Mouse (Mus musculus) v-Abl transformed pro-B cells (cell line): ENCODE data around the gene Prcd.

ENCODE experiments used
- in situ Hi-C, 2 experiments: fragments of 400-800 bp; cut with MboI; formaldehyde crosslinking; loops; one replicate each; pipeline ENCODE4 v1.15.1; 2025; ENCODE audit not compliant: unreplicated experiment in 2 of 2

Gene Prcd

DNA sequence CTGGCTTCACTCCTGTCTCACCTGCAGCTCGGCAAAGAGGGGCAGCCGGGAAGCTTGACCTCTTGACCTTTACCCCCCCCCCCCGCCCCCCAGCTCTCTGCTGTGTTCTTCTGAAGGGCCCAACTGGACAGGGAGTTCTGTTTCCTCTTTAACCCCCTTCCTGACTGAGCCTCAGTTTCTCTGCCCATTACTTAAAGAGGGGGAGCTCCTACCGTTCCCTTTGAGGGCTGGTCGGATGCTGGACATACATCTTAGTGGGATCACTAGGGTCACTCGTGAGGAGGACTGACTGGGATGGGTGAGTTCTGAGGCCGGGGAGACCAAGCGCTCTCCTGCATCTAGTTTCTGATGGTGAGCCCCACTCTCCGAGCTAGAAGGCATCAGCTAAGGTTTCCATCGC is at the start of gene Prcd:
Gene Prcd, plus strand, starts transcription at position 301 of the 400 bp plus-strand sequence.
- in situ Hi-C loops, result no loop called here

DNA sequence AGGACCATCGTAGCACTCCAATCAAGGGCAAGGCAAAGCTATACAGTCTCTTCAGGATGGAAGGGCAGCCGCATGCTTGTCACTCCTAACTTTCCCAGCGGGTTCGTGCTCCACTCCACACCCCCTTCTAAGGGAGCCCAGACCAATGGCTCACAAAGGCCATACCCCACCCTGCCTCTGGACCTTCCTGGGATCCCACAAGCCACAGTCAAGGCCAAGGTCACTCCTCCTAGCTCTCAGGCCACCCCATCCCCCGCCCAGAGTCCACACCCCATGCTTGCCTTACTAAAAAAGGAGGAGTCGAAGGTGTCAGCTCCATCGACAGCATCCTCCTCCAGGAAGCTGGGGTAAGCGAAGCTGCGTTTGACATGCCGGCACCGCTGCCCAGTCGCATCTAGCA is 49.2 kb upstream of the Prcd start:
- in situ Hi-C loops, result no loop called here

DNA sequence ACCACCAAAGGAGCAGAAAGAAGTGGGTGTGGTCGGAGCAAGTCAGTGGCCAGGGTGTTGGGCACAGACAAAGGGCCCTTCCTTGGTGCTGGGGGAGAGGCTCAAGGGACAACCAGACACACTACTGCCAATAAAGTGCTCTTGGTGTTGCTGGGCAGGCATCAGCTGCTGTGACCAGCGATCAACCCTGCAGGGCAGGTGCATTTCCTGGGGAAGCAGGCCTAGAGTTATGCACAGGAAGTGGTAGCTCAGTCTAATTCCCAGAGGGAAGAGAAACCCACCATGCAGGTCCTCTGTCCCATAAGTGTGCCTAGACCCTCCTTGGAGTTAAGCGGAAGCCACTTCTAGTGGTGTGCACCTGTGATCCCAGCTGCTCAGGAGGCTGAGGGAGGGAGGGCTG is 45.6 kb upstream of the Prcd start:
- in situ Hi-C loops, result no loop called here

DNA sequence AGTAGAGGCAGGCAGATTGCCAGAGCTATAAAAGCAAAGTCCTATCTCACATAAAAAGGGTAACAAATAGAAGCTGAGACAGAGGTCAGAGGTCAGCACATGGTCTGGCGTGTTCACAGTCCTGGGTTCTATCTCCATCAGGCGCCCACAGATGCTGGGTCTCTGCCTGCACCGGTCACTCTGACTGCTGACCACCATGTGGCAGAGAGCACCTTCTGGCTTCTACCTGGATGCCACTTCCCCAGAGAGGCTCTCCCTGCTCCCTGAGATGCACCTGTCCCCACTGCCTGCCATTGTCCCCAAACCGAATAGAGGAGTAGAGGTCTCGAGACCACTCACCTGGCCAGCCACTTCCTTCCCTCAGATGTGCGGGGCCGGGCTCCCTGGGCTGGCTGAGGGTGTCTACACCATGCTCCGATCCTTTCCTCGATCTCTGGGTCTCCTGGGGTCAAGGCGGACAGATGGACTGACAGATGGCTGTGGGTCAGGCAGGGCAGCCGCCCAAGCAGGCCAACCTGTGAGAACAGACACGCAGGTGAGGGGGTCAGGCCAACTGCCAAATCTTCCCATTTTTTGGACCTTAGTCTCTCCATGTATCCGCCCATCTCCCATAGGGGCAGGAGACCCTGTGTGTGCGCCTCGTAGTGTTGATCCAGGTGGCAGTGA is 43.2 kb upstream of the Prcd start:
- in situ Hi-C loops, result loop anchor here in 1 of 2 experiments (10.0 kb wide), 1 partner anchor 725 kb away; no protein-coding TSS in a partner anchor

DNA sequence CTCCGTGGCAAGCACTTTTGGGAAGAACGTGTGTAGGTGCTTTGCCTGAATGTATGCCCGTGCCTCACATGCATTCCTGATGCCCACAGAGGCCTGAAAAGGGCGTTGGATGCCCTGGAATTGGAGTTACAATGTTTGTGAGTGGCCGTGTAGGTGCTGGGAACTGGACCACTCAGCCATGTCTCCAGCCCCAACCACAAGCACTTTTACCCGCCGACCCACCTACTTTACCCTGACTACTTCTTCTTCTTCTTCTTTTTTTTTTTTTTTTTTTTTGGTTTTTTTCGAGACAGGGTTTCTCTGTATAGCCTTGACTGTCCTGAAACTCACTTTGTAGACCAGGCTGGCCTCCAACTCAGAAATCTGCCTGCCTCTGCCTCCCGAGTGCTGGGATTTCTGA is 42.2 kb upstream of the Prcd start:
- in situ Hi-C loops, result loop anchor here in 1 of 2 experiments (10.0 kb wide), 1 partner anchor 724 kb away; no protein-coding TSS in a partner anchor

DNA sequence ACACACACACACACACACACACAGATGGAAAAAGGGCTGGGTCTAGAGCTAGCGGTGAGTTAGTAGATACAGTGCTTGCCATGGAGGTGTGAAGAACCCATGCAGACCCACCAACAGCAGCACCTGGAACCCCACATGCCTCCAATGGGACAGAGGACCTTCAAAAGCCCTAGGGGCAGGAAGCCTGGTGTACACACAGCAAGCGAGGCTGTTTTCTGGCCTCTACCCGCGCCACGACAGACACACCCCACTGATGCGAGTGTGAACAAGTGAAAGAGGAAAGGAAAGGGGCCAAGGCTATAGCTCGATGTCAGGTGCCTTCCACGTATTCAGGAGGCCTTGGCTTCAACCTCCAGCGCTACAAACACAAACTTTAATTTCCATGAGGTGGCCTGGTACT is 41.5 kb upstream of the Prcd start:
- in situ Hi-C loops, result loop anchor here in 1 of 2 experiments (10.0 kb wide), 1 partner anchor 723 kb away; no protein-coding TSS in a partner anchor

DNA sequence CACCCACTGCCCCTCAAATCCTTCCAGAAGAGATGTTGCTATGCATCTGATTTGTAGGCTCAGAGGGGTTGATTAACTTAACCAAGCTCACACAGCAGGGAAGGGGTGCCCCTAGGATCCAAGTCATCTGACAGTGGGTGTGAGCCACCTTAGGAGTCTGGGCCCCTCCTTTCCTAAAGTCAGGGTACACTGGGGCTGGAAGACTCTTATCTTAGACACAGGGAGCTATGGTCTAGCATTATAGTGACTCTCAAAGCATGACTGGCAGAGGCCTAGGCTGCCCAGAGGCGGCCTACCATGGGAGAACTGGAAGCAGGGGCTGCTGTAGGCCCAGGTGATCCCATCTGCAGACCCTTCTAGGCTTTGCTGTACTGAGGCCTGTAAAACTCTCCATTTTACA is 40.8 kb upstream of the Prcd start:
- in situ Hi-C loops, result loop anchor here in 1 of 2 experiments (10.0 kb wide), 1 partner anchor 722 kb away; no protein-coding TSS in a partner anchor

DNA sequence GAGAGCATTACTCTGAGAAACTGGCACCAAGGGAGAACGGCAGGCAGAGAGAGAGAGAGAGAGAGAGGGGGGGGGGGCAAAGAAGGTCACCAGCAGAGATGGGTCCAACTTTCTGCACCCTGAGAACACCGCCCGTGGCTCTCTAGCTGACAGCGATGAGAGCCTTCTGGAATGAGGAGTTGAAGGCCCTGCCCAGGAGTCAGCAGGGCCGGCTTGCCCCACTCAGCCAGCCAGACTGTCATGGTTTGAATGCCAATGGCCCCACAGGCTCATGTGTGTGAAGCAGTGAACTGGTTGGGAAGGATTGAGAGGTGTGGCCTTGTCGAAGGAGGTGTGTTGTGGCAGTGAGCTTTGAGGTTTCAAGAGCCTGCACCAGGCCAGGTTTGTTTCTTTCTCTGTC is 40.1 kb upstream of the Prcd start:
- in situ Hi-C loops, result loop anchor here in 1 of 2 experiments (10.0 kb wide), 1 partner anchor 722 kb away; no protein-coding TSS in a partner anchor

DNA sequence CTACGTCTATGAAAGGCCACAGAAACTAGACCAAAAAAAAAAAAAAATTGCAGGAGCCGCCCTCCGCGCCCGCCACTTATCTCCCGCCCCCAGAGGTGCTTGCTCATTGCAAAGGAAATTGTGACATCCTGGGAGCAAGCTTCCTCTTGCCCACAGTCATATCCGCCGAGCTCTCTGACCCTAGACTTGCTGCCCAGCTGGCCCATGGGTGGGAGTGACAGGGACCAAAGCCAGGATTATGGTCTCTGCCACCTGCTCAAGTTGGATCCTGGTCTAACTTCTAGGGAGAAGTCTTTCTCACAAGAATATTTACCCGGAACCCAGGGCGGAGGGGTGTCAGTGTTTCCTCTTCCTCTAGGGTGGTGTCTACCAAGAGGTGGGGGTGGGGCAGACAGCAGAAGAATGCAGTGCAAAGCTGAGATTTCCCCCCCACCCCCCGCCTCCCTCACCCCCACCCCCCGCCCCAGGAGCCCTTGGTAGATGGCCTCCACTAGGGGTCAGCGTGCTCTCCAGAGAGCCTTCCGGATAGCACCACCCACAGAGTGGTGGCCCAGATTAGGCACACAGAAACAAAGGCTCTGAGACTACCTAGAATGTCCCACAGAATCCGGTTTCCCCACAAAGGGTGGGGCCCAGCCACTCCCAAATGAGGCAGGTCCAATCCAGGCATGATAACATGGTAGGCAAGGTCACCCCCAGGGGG is 37.4 kb upstream of the Prcd start:
- in situ Hi-C loops, result loop anchor here in 1 of 2 experiments (10.0 kb wide), 1 partner anchor 719 kb away; no protein-coding TSS in a partner anchor

DNA sequence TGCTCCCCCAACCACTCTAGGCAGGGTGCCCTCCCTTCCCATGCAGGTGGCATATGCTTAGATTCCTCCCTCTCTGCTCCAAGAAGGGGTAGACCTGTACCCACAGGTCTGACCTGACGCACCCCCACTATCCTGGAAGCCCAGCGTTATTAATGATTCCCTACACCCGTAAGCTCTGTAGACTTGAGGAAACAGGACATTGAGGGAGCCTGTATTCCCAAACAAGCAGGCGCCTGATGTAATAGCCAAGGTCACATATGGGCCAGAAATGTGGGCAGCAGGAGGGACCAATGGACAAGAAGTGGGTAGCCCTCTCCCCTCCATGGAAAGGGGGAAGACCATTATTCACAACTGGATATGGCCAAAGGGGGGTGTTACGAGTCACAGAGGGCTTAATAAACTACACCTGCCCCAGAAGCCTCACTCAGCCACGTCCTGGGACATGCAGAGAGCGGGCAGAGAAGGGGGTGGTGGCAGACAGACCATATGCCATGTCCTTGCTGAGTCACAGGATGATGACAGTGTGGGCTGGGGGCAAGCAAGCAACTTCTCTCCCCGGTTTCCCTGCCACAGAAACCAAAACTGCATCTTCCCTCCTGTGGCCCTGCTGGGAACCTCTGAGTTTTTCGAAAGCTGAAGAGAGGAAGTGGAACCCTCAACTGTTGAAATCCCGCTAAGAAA is 36.8 kb upstream of the Prcd start:
- in situ Hi-C loops, result loop anchor here in 1 of 2 experiments (10.0 kb wide), 1 partner anchor 718 kb away; no protein-coding TSS in a partner anchor

DNA sequence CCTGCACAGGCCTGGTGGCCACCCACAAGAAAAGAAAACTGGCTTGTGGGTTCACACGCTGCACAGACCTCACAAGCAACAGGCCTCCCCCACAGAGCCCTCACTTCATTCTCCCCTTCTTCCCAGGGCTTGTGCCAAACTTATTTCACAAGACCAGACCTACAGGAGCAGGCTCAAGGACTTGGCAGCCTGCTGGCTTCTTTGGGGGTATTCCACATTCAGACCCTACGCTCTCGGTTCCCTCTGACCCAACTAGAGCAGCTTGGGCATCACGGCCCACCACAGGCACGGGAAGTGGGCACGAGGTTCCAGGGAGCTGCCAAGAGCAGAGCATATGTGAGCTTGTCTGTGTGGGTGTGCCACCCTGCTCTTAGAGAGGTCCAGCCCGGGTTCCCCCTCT is 35.7 kb upstream of the Prcd start:
- in situ Hi-C loops, result loop anchor here in 1 of 2 experiments (10.0 kb wide), 1 partner anchor 717 kb away; no protein-coding TSS in a partner anchor

DNA sequence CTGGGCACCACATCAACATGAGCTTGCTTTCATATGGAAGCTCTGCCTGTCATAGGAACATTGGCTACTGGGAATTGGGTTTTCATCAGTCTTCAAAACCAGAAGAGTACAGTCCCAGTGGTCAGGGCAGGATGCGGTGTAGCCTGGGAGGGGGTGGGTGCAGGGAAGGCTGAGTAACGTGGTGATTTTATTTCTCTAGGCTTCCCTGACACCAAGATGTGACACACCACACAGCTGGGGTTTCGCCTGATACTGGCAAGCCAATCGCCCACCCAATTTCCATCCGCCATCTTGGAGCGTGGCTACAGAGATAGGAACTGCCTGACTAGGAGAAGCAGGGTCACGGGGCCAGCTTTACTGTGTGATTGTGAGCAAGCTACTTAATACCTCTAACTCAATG is 34.7 kb upstream of the Prcd start:
- in situ Hi-C loops, result loop anchor here in 1 of 2 experiments (10.0 kb wide), 1 partner anchor 716 kb away; no protein-coding TSS in a partner anchor

DNA sequence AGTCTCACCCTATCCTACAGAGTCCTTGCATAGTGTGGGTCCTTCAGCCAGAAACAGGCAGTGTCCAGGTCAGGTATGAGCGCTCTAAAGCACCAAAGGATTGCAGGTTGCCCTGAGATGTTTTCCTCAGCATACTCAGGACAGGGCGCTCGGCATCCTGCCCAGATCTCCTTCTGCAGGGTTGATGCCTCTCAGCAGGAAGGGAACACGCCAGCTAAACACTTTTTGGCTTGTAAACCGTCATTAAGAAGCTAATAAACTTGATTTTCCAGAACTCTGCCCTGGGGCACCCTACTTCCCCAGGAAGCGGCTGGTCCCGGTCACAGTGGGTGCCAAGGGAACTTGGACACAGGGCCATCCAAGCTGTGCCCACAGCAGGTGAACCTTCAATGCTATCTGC is 34.2 kb upstream of the Prcd start:
- in situ Hi-C loops, result loop anchor here in 1 of 2 experiments (10.0 kb wide), 1 partner anchor 716 kb away; no protein-coding TSS in a partner anchor

DNA sequence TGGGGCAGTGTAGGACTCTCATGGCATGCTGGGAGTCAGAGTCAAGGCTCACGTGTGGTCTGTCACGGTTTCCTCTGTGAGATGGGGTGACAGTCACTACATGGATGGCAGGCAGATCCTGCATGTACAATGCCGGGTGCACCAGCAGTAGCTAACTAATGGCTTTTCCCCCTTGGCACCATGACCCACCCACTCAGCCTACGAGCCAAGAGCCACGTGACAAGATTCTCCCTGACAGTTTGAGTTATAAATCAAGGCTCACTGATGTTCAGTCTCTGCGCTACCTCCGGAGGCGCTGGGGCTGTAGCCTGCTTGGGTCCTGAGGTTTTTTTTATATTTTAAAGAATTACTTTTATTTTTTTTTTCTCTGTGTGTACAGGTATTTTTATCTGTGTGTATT is 33.8 kb upstream of the Prcd start:
- in situ Hi-C loops, result loop anchor here in 1 of 2 experiments (10.0 kb wide), 1 partner anchor 715 kb away; no protein-coding TSS in a partner anchor

DNA sequence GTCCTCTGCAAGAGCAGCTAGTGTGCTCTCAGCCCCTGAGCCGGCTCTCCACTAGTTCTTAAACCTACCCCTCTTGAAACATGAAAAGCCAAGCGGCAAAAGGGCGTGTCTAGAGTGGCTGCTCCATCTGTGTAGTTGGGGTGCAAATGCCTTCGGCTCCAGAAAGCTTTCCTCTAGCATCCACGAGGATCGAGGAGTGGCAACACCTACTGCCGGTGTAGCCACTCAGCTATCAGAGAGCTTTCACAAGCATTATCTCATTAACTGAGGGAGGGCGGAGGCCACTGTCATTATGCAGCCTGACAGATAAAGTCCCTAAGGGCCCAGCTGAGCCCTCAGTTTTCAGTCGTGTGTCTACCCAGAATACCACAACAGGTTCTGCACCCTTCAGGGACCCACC is 33.3 kb upstream of the Prcd start:
- in situ Hi-C loops, result loop anchor here in 1 of 2 experiments (10.0 kb wide), 2 partner anchors 65 to 125 kb away; partner anchors contain the start of gene Prpsap1

DNA sequence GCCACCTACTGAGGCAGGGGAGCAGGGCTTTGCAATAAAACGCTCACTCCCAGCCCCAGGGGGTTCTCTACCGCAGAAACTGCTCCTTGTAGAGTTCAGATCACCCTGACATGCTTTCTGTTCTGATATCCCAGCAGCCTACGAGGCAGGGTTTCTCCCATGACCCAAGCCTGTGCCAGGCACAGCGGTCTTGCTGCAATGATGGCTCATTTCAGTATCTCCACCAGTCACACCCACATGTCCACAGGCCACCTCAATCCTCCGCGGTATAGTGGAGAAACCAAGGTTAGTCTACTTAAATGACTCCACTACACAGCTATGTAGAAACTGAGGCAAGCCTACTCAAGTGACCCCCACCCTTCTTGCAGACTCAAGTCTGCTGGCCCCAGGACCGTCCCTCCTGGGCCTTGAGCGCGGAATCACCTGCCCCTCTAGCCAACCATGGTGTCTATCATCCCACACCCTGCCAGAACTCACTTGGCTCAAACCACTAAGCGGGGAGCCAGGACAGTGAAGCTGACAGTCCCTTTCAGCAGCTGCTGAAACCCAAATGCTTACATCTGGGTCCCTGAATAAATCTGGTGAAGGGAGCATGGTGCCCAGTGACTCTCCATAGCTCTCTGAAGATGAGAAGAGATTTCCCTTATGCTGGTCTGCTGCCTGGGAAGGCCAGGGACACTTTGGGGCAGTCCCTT is 32.6 kb upstream of the Prcd start:
- in situ Hi-C loops, result loop anchor here in 1 of 2 experiments (10.0 kb wide), 2 partner anchors 66 to 126 kb away; partner anchors contain the start of gene Prpsap1

DNA sequence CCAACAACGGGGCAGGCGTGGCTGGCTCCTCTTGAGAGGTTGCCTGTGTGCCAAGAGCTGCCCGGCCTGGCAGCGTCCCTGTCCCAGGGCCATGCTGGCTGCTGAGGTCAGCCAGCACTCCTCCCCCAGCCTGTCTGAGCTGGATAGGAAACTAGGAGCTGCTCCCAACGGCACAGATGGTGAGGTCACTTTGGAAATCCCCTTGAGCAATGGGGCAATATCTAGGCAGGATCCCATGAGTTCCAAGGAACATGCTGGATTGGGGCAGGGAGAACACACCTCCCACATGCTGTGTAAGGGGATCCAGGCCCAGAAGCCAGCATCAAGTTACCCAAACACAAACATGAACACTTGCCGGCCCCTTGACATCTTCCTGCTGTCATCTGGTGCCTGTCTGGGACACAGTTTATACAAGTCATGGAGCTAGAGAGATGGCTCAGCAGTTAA is 32.1 kb upstream of the Prcd start:
- in situ Hi-C loops, result loop anchor here in 1 of 2 experiments (10.0 kb wide), 2 partner anchors 66 to 126 kb away; partner anchors contain the start of gene Prpsap1

DNA sequence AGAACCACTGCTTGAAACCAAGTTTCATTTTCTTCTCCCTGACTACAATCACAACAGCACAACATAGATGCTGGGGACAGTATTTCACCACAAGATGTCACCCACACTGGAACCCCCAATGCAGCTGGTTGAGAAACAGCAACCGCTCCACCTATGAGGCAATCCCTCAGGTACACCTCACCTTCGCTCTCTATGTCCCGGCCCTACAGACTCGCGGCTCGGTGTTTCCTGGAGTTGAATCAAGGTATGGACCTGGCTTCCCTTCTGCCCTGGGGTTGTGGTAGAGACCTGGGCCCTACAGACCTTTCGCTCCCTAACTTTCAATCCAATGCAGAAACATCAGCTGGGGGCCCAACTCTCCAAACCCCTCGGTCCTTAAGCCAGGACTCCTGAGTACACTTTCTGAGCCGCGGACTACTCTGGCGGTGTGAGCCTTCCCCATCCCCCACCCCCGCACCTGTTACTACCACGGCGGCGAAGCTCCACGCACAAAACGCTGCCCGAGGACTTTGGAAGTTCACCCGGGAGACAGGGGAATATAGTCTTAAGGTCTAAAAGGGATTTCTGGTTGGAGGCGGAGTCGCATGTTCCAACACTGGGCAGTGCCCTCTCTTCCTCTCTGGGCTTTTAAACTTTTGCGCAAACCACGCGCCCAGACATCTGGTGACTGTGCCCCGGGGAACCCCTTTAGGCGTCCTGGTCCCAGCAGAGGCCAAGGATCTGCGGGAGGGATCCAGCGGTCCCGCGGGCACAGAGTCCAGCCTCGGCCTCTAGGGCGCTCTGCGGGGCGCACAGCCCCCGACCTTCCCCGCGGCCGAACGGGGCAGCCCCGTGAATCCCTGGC is 29.8 kb upstream of the Prcd start:
- in situ Hi-C loops, result loop anchor here in 1 of 2 experiments (10.0 kb wide), 2 partner anchors 69 to 129 kb away; partner anchors contain the start of gene Prpsap1
